Mouse (Mus musculus) T-cell, adult 2 months (primary cell): Measurements from ENCODE around the gene Atg4c.

Experiments
- DNase-seq: peaks from one replicate; pipeline ENCODE4 v3.0.0; 2022; ENCODE audit warnings: low spot score

The Atg4c gene

DNA sequence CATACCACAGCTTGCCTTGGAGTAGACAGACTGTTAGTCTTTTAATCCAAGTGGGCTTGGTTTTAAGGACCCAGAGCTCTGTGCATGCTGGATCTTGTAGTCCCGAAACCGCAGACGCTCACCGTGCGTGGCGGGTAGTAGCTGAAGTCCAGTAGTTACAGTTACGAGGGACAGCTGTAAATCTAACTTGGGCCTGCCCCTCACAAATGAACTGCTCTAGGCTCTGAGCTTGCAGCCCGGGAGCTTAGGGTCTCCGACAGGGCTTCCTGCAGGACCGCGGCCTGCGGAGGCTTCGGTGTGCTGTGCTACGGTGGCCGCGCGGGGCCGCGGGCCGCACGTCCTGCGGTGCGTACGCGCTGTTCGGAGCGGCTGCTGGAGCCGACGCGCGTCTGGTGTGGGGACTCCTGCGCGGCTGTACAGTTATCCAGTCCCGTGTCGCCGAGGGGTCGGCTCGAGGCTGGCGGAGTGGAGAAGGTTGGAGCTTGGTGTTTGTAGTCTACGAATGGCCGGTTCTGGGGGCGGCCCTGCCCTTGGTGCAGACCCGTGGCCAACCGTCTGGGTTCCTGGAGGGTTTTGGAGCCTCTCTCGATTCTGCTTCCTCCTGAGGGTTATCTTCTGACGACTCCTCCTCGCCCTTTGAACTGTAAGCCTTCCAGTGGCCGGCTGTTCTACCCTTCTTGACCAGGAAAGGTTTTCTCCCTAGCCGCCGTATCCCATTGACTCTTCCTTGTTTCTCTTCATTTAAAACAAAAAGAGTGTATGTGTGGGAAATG is at the start of gene Atg4c:
Gene Atg4c, plus strand, starts transcription at position 125 of the 773 bp plus-strand sequence.
- DNase-seq: peak; percentile 53

DNA sequence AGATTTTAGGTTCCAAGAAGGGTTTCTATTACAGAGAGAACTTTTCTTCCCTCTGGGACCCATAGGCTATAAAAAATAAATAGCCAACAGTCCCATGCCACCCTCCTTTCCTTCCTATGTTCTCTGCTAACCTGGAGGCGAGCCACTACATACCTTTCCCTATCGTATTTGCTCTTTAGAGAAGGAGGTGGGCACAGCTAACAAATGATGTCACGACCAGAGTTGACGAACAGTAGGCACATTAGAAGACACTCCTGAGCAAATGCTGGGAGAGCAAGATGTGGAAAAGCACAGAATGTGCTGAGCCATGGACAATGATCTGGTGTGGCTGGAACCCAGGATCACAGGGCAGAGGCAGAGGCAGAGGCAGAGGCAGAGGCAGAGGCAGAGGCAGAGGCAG is 42.3 kb upstream of the Atg4c start:
- DNase-seq: no peak

DNA sequence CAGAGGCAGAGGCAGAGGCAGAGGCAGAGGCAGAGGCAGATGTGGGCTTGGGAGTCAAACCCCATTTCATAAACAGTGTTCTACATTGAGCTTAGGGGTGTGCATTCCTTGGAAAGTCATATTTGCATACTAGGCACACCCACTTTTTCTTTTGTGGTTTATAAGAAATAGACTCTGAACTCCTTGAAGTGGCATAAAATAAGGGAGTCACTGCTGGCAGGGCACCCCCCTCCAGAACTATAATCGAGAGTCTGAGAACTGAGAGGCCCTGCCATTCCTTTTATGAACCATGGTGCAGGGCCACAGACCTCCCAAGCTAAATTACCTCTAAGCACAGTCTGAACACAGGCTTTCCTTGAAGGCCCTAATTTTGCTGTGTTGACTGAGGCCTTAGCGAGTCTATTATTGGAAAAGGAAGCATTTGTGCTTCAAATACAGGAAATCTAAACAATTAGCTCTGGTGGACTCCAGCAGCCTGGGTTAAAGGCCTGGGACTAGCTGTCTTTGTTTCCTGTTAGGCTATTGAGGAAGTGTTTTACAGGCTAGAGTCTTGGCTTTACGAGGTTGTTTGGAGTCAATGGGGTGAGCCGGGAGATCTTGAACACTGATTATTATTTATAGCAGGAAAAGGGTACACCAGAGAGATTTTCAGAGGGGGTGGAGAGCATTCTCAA is 41.7 kb upstream of the Atg4c start:
- DNase-seq: no peak

DNA sequence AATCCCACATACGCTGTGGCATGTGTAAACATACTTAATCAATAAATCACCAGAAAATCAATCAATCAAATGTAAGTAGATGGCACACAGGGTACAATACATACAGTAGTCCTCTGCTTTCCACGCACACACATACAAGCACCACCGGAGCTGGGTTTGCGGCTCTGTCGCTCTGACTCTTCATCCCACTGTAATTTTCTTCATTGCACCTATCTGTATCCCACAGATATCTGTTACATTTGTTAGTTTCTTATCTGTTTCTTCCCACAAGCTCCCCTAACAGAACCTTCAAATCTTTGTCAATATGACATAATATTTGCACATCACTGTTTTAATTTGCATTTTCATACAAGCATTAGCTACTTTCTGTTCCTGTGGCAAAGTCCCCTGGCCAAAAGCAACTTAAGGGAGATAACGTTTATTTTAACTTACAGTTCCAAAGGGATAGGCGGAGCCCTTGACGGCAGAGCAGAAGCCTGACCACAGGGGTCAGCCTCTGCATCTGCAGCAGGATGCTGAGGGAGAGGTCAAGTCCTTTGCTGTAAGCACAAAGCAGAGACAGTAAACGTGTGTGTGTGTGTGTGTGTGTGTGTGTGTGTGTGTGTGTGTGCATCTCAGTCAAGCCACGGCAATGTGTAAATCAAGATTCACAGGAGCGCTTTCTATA is 37.0 kb upstream of the Atg4c start:
- no peak for DNase-seq

DNA sequence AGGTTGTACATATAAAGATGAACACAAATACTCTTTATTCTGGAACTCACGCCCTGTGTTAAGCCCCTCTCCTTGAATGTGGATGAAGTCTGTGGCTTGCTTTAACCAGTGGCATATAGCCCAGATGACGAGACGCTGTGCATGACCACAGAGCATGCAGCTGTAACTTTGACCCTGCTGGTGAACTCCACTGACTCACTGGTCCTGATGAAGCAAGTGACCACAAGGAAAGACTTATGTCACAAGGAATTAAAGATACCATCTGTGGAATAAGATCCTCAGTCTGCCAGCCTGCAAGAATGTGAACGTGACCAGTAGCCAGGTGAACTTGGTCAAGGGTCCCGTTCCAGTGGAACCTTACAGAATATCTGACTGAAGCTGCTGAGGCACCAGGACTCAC is 35.2 kb upstream of the Atg4c start:
- DNase-seq: no peak

DNA sequence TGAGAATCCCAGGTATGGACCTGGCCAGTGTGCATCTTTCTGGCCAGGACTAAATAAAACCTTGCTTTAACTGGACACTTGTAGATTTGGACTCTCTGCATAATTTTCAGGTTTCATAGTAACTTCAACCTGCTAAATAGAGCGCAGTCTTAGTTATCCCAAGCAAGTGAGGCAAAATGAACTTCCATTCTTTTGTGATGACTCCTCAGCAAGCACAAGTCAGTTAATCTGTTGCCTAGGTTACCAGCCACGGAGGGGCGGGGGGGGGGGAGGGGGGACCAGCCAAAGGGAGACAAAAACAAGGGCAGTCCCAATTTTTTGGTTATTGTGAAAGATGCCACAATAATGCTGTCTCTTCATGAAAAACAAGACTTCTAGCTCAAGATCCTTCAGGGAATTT is 33.3 kb upstream of the Atg4c start:
- no peak for DNase-seq

DNA sequence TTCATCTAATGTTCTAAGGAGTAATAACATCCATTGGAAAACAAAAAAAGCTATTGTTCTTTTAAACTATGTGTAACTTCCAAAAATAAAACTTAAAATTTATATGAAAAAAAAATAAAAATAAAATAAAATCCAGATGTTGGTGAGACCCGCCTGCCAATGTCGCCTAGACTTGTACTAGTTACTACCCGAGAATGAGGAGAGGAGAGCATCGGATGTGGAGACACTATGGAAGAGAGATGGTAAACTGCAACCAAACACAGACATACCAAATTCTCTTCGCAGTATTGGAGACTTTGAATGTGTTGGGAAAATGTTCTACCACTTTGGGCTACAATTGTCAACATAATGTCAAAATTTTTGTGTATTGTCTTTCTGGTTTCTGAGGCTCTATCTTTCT is 32.8 kb upstream of the Atg4c start:
- DNase-seq: no peak

DNA sequence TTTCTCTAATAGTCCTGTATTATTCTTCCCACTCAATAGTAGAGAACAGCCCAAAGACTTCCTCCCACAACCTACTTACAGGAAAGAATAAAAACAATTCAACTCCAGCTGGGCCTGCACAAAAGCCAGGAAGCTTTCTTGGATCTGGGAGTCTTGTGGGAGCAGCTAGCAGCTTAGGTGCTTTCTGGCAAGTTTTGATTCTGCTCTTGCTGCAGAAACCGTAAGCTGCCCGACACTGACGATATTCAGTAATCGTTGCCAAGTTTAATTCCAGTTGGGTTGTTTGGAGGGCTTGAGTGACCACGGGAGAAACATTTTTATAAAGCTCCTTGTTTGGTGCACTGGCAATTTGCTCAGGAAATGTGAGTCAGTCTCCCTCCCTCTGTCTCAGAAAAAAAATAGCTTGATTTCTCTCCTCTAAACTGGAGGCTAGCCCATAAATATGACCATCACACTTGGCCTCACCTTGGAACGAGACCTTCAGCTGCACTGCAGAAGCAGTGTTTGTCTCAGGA is 32.2 kb upstream of the Atg4c start:
- no peak for DNase-seq

DNA sequence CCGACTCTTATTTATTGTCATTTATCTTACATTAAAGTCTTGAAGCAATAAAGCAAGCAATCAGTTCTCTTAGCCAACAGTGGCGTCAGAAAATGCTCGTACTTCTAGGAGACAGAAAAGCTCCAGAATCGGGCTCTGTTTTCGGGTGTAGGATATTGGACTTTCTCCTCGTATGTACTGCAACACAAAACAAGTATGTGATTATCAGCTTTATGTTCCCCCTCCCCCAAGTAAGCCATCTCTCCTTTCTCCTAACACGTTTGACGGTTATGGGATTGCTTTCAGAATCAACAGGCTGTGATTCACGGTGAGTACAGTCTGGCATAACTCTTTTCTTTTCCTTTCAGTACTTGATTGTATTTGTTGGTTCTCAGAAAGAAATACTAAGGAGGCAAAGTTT is 30.7 kb upstream of the Atg4c start:
- DNase-seq: no peak

DNA sequence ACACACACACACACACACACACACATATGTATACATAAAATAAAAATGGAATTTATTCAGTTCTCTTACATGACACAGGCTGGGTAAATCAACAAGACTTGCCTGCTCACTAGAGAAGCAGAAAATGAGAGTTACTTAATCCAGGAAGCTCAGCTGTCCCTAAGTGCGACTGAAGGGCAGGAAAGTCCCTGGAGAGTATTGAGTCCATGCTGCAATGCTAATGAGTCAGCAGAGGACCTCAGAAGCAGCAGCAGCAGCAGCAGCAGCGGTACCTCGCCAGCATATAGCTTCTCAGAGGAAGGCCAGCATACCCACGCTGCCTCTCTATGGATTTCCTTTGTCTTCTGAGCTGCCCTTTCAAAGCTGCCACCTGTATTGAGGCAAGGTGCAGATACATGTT is 30.2 kb upstream of the Atg4c start:
- DNase-seq: no peak

DNA sequence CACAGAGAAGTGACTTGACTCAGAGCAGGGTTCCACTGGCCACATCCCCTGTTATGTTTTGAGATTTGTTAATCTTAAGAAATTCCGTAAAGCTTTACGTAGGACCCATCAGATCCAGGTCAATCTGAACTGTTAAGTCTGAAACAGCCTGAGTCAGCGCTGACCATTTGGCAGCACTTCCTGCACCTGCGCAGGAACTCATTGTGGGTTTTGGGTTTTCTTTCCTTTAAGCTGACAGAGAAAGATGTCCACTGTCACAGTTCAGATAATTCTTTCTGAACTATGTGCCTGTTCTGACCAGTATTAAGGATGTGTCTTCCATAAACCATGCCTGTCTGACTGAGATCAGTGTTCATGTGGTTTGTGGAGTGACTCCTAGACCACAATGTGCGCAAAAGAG is 24.9 kb upstream of the Atg4c start:
- no peak for DNase-seq

DNA sequence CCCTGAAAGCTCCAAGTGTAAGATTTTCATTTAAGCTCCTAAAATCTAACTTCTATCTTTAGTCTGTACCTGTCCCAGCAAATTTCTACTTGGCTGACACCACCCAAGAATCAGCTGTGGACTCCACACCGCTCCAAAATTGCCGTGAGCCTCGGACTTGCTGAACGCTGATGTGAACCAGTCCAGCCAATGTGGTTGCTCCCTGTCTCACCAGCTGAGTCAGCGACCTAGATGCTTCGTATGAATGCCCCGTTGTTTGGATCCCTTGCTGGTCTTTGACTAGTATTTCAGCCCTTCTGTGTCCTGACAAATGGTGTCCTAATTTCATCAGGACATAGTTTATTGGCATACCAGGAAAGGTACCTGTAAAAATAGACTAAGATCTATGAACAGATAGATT is 19.5 kb upstream of the Atg4c start:
- DNase-seq: no peak

DNA sequence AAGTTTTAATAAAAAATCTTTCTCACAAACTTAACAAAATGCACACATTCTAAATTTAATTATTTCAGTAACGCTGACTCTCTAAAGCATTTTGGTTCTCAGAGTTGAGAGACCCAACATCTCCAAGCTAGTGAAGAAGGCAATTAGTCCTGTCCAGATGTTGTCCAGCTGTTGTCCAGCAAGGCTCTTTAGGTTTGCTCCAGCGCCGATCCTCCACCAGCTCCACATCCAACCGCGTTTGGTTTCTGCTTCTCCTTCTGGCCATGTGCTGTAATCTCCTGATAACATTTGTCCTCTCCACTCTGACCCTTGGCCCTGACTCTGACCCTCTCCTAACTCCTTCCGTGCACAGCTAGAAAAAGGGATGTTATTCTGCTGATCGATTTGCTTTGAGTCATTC is 16.9 kb upstream of the Atg4c start:
- no peak for DNase-seq

DNA sequence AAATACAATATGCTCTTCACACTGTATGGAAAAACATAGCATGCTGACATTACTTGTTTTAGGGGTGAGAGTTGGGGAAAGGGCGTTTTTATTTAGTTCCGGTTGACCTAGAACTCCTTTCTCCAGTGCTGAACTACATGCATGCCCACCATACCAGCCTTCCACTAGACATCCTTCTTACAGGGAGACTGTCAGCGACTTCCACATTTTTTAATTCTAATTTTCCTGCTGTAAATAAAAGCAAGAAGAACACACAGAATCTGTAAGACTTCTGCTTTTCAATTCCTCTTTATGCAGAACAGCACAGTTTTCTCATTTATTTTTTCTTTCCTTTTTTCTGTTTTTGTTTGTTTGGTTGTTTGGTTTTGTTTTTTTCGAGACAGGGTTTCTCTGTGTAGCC is 16.5 kb upstream of the Atg4c start:
- DNase-seq: no peak

DNA sequence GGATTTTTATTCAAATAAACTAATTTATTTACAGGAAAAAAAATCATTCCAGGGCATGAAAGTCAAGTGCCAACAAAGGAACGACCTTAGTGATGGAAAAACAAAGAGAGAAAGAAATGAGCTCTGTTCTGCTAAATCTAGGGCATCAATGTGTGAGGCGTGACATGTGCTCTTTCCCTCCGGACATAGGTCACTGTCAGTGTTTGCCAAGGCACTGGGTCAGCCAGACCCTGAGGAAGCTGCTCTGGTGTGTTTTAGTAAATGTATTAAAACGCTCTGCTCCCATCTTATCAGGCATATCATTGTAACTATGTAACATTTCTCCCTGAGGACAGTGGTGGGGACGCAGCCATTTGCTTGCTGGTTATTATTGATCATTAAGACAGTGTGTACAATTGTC is 14.9 kb upstream of the Atg4c start:
- no peak for DNase-seq

DNA sequence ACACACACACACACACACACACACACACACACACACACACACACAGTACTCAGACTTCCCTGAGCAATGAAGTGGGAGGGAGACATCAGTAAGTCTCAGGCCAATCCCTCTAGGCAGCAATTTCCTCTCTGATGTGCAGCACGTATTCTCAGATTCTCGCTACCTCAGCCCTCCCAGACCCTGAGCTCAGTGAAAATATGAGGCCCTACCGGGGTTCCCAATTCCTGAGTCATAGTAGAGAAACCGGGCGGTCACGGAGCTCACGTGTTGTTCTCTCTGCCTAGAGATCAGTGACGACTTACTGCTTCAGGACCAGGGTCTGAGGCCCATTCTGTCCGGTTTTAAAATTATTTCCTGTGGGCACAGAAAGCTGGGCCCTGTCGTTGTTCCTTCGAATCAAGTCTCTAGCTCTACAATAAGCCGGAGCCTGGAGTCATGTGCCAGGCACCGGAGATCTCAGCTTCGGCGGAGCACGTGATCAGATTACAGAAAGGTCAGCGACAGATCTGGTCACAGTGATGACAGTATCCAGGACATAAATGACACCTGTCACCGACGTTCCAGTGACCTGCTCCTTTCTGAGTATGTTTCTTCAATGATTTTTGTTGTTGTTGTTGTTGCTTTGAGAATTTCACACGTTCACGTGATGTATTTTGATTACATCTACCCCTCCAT is 14.2 kb upstream of the Atg4c start:
- DNase-seq: no peak

DNA sequence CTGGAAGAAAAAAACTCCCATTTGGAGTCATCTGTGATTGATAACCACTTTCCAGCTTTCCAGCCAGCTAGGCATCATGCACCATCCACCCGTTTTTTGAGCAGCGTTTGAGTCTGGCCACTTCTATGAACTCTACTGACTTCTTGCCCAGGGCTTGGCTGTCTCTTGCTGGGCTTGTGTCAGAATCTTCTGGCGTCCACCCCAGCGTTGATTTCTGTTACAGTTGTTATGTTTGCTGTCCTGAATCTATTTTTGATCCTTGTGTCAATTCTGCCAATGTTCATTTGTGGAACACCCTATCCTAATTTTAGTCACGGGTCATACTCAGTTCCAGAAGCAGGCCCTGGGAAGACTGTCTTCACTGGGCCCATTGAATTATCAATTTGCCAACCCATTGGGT is 12.8 kb upstream of the Atg4c start:
- DNase-seq: no peak

DNA sequence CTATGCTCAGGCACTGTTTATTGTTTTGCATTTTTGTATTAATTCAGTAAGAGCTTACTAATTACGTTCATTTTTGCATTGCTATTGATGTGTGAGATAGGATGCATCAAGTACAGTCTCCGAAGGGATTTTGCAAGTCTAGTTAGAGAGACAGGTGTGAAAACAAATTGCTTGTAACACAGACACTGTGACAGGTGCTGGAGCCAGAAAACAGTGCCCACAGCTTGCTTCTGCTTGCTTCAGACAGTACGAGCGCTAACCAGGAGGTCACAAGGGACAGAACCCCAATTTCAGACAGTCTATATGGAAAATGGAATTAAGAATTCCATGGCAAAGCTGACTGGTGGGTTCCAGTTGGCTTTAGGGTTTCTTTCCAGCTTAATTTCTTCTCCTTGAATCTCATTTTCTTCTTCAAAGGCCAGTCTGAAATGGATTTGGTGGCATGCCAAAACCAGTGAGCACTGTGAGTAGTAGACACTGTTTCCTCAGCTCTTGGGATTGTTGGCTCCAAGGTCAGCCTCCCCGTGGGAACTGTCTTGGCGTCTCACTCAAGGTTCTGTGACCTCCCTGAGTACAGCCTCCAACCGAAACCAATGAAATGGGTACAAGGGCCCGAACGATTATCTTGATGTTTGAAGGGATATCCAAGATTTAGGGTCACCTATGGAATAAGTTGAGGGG is 11.9 kb upstream of the Atg4c start:
- DNase-seq: no peak

DNA sequence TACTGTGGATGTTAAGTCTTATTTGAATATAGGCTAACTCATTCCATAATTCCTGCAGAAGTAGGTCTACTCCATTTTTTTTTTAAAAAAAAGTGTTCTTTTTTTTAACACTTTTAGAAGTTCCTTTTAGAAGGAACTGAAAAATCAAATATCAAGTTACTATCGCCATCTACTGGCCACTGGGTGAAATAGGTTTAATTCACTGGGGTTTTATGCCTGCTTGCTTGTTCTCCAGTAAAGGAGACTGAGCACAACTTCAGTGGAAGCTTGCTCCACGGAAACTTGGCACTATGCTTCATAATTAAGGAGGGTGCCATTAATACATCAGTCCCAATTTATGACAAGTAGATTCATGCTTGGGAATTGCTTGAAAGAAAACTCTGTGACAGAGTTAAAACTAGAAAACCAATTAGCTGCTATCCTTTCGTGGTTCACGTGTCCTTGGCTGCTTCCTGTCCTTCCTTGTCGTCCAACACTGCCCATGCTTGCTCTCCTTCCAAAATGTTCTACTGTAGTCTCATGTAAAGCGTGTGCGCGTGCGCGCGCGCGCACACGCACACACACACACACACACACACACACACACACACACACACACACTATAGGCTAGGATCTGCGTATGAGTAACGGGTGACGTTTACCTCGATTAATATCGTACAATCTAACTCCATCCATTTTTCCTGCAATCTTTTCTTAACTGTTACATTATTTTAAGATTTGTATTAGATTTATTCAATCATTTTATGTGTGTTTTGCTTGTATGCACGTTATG is 10.9 kb upstream of the Atg4c start:
- no peak for DNase-seq

DNA sequence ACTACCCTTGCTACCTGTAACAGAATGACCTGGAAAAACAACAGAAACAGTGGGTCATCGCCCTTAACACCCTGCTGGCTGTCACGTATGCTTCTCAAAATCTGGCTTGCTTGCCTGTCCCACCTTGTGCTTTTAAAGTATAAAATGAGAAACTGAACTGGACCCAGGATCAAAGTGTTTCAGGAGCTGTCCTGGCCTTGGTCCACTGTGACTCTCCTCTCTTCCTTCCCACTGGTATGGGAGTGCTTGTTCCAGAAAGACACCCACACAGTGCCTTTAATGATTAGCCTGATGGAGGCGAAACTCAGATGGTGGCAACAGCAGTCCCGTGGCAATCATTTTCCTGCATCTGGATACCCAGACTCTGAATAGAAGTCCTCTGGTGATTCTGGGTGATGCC is 9.1 kb upstream of the Atg4c start:
- no peak for DNase-seq

DNA sequence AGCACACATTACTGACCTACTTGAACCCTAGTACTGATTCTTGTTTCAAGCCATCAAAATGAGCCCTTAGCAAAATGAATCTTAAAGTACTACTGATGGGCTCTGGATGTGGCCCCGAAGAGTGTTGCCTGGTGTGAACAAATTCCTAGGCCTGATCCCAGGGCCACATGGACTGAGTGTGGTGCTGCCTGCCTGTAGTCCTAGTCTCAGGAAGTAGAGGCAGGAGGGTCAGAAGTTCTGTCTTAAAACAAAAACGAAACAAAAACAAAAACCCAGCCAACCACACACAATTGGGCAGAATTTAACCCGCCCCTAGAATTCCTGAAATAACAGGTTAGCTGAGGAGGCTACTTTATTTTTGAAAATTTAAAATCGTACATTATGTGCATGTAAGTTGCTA is 8.4 kb upstream of the Atg4c start:
- DNase-seq: no peak
